Mouse (Mus musculus): Measurements from ENCODE around the gene Fbxl7. TPM values are rescaled to one million over a fixed set of nuclear protein-coding genes. Genes with fewer than 3 reads are reported as not detected.

The Fbxl7 gene
- polyA plus RNA-seq, 1 experiment from 2014 or later: 15.8 TPM

DNA sequence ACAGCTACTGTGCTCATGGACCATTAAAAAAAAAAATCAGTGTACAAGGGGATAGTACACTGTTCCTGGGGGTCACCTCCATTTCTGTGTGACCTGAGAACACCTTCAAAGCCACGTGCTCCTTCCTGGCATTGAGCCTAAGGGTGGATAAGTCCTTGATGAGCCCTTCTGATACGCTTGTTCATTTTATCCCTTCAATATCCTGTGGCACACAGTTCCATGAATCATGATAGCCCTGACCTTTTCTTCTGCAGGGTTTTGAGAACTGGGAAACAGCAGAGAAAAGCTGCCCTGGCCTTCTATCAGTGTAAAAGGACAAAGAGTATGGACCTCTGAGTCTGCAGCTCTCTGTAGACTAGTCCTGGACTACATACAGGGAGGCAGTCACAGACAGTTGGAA is 99.4 kb downstream of the Fbxl7 start:
- WGBS: 82% methylated on average over 2 of the region's 2 CpGs

DNA sequence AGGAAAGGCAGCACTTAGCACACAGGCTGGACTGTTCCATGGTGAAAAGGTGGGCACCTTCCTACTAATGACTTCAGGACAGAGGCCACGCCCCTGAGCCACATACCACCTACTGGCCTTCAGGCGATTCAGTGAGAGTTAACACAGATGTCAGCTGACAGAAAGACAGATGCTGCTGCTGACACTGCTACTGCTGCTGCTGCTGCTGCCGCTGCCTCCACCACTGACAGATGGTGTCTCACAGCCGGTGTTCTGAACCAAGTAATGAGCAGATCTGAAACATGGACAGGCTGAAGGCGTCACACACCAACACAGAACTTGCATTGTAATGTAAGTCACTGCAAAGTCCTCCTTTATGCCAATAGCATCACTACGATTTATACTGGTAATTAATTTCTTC is 99.9 kb downstream of the Fbxl7 start:
- Histone ChIP-seq H3K27ac (ENCODE audit: low read depth, low read length) (no peak overlapping the region), H3K9me3 (ENCODE audit: control insufficient read depth, low read length) (no peaks in the 10 kb centered on the region), H3K4me1 (replicated peaks; ENCODE audit: control insufficient read depth, insufficient read depth, low read length) (no peaks in the 10 kb centered on the region), H3K4me3 (ENCODE audit: low read depth, low read length) (no peak overlapping the region), H3K36me3 (ENCODE audit: control insufficient read depth, insufficient read depth, low read length) (no peaks in the 10 kb centered on the region), H3K4me2 (ENCODE audit: low read depth, low read length, severe bottlenecking) (no peak overlapping the region), H3K9ac (ENCODE audit: low read length) (no peak overlapping the region), H3K27me3 (ENCODE audit: control insufficient read depth, insufficient read depth, low read length) (no peaks in the 10 kb centered on the region)
- ATAC-seq (replicated peaks; ENCODE audit: low FRiP score) (peak; percentile 69), DNase-seq (ENCODE audit: low spot score) (no peak)
- 63% methylated on average over 6 of the region's 6 CpGs for WGBS

More for the DNA sequence above, 99.4 kb downstream of the Fbxl7 start:
- Histone ChIP-seq H3K4me1 (replicated peaks; ENCODE audit: control insufficient read depth, insufficient read depth, low read length) (no peaks in the 10 kb centered on the region), H3K27me3 (ENCODE audit: control insufficient read depth, insufficient read depth, low read length) (no peaks in the 10 kb centered on the region), H3K9ac (ENCODE audit: low read length) (no peak overlapping the region), H3K4me2 (ENCODE audit: low read depth, low read length, severe bottlenecking) (no peak overlapping the region), H3K9me3 (ENCODE audit: control insufficient read depth, low read length) (no peaks in the 10 kb centered on the region), H3K4me3 (ENCODE audit: low read depth, low read length) (no peak overlapping the region), H3K27ac (ENCODE audit: low read depth, low read length) (no peak overlapping the region), H3K36me3 (ENCODE audit: control insufficient read depth, insufficient read depth, low read length) (no peaks in the 10 kb centered on the region)
- DNase-seq (ENCODE audit: low spot score) (no peak), ATAC-seq (replicated peaks; ENCODE audit: low FRiP score) (peak; percentile 21; the same call in 1 of the 2 replicates)

DNA sequence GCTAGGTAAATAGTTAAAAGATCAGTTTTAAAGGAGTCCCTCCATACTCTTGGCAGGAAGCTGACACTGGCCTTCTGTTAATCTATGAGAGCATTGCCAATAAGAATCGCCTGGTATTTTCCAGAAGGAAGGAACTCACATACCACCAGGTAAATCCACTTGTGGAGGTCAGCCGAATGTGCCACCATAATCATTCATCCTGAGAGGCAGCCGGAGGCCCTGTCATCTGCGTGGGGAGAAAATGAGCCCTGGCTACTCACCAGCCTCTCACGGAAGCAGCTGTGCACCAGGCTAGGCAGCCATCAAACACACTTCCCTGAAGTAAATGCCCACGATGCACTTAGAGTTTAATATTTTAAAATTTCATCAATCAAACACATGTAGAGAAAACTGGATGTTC is 108.2 kb downstream of the Fbxl7 start:
- 92% methylated on average over 6 of the region's 6 CpGs for WGBS
- Histone ChIP-seq H3K27me3 (ENCODE audit: control insufficient read depth, insufficient read depth, low read length) (no peaks in the 10 kb centered on the region), H3K4me1 (replicated peaks; ENCODE audit: control insufficient read depth, insufficient read depth, low read length) (no peaks in the 10 kb centered on the region), H3K36me3 (ENCODE audit: control insufficient read depth, insufficient read depth, low read length) (no peaks in the 10 kb centered on the region), H3K4me2 (ENCODE audit: low read depth, low read length, severe bottlenecking) (no peak overlapping the region), H3K4me3 (ENCODE audit: low read depth, low read length) (no peak overlapping the region), H3K9me3 (ENCODE audit: control insufficient read depth, low read length) (no peaks in the 10 kb centered on the region), H3K27ac (ENCODE audit: low read depth, low read length) (no peak overlapping the region), H3K9ac (ENCODE audit: low read length) (no peak overlapping the region)
- no peak for ATAC-seq (replicated peaks; ENCODE audit: low FRiP score)
- no peak for DNase-seq (ENCODE audit: low spot score)

DNA sequence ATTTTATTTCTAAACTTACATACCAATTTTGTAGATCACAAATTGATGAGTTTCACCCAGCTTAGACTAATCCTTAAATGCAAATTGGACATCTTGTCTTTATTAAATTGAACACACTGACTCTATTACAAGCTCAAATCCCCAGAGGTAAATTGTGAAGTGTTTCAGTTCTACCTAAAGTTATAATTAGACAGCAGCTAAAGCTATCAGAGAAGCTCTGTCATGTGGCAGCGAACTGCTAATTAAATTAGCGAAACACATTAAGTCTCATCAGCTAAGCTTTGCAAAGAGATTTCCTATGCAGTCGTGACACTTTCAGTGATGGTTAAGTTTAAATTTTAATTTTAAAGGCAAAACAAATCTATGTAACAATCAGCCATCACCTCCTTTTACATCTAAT is 114.8 kb downstream of the Fbxl7 start:
- no peaks in the 10 kb centered on the region for H3K27me3 ChIP-seq (ENCODE audit: control insufficient read depth, insufficient read depth, low read length)
- H3K9me3 ChIP-seq (ENCODE audit: control insufficient read depth, low read length): no peaks in the 10 kb centered on the region
- no peak overlapping the region for H3K4me3 ChIP-seq (ENCODE audit: low read depth, low read length)
- no peak overlapping the region for H3K9ac ChIP-seq (ENCODE audit: low read length)
- H3K4me2 ChIP-seq (ENCODE audit: low read depth, low read length, severe bottlenecking): no peak overlapping the region
- ATAC-seq (replicated peaks; ENCODE audit: low FRiP score): no peak
- H3K27ac ChIP-seq (ENCODE audit: low read depth, low read length): no peak overlapping the region
- 75% methylated on average over 3 of the region's 3 CpGs for WGBS
- H3K36me3 ChIP-seq (ENCODE audit: control insufficient read depth, insufficient read depth, low read length): no peaks in the 10 kb centered on the region
- DNase-seq (ENCODE audit: low spot score): no peak
- H3K4me1 ChIP-seq (replicated peaks; ENCODE audit: control insufficient read depth, insufficient read depth, low read length): no peaks in the 10 kb centered on the region

DNA sequence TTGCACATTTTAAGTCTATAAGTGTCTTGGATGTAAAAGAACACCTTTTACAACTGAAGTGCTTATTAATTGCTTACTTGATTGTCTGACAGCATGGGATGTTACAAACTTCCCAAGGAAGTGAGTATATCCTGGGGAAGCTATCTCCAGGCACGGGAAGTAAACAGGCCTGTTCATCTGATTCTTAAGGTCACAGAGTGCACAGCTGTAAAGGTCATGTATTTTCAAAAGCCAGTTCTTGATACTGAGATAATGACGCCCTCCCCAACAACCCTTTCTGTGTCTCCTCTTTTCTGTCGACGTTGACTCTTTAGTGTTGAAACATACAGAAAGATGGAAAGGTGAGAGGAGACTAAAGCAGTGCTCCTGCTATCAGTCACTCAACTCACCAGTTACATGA is 116.3 kb downstream of the Fbxl7 start:
- no peak for ATAC-seq (replicated peaks; ENCODE audit: low FRiP score)
- Histone ChIP-seq H3K4me1 (replicated peaks; ENCODE audit: control insufficient read depth, insufficient read depth, low read length) (no peaks in the 10 kb centered on the region), H3K27me3 (ENCODE audit: control insufficient read depth, insufficient read depth, low read length) (no peaks in the 10 kb centered on the region), H3K9ac (ENCODE audit: low read length) (no peak overlapping the region), H3K9me3 (ENCODE audit: control insufficient read depth, low read length) (no peaks in the 10 kb centered on the region; the same call in 1 of the 2 replicates), H3K4me3 (ENCODE audit: low read depth, low read length) (no peak overlapping the region), H3K4me2 (ENCODE audit: low read depth, low read length, severe bottlenecking) (no peak overlapping the region), H3K27ac (ENCODE audit: low read depth, low read length) (no peak overlapping the region), H3K36me3 (ENCODE audit: control insufficient read depth, insufficient read depth, low read length) (no peaks in the 10 kb centered on the region)
- WGBS: 85% methylated on average over 4 of the region's 4 CpGs
- no peak for DNase-seq (ENCODE audit: low spot score)

DNA sequence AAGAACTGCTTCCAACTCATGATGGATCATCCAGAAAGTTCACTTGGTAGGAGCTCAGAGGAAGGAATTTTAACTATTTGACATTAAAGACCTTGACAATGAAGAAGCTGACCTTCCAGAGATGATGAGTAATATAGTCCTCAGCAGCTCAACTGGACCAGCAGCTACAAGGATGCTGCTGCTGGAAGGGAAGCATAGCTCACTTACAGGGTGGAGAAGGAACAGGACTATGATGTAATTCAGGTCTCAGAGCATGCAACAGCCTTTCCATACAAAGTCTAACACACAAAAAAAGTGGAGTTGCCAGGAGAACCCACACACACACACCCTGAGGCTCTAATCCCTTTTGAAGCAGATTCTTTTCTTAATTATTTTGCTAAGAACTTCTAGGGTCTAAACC is 119.7 kb downstream of the Fbxl7 start:
- Histone ChIP-seq H3K4me2 (ENCODE audit: low read depth, low read length, severe bottlenecking) (no peak overlapping the region), H3K9me3 (ENCODE audit: control insufficient read depth, low read length) (no peaks in the 10 kb centered on the region; the same call in 1 of the 2 replicates), H3K4me3 (ENCODE audit: low read depth, low read length) (no peak overlapping the region), H3K27ac (ENCODE audit: low read depth, low read length) (no peak overlapping the region), H3K4me1 (replicated peaks; ENCODE audit: control insufficient read depth, insufficient read depth, low read length) (no peaks in the 10 kb centered on the region), H3K9ac (ENCODE audit: low read length) (no peak overlapping the region), H3K27me3 (ENCODE audit: control insufficient read depth, insufficient read depth, low read length) (no peaks in the 10 kb centered on the region), H3K36me3 (ENCODE audit: control insufficient read depth, insufficient read depth, low read length) (no peaks in the 10 kb centered on the region)
- ATAC-seq (replicated peaks; ENCODE audit: low FRiP score) (no peak), DNase-seq (ENCODE audit: low spot score) (no peak)

DNA sequence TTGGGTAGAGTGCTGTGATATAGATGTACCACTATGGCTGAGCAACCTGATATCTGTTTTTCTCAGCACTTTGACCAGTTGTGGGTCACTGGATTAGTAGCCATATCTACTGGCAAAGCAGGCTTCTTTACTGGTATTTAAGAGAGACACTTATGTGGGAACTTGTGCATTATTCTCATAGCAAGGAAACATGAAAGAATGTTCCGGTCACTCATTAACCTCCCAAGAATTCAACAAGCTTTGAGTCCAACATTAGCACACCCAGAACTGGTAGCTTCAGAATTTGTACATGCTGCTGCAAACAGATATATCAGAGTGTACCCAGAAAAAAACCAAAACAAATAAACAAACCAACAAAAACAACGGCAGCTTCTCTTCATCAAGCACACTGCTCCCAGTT is 120.5 kb downstream of the Fbxl7 start:
- H3K9me3 ChIP-seq (ENCODE audit: control insufficient read depth, low read length): no peaks in the 10 kb centered on the region; the same call in 1 of the 2 replicates
- no peak overlapping the region for H3K27ac ChIP-seq (ENCODE audit: low read depth, low read length)
- 95% methylated on average over 2 of the region's 2 CpGs for WGBS
- H3K4me2 ChIP-seq (ENCODE audit: low read depth, low read length, severe bottlenecking): no peak overlapping the region
- H3K9ac ChIP-seq (ENCODE audit: low read length): no peak overlapping the region
- no peak overlapping the region for H3K4me3 ChIP-seq (ENCODE audit: low read depth, low read length)
- H3K4me1 ChIP-seq (replicated peaks; ENCODE audit: control insufficient read depth, insufficient read depth, low read length): no peaks in the 10 kb centered on the region
- DNase-seq (ENCODE audit: low spot score) (no peak), ATAC-seq (replicated peaks; ENCODE audit: low FRiP score) (no peak)
- H3K36me3 ChIP-seq (ENCODE audit: control insufficient read depth, insufficient read depth, low read length): no peaks in the 10 kb centered on the region
- no peaks in the 10 kb centered on the region for H3K27me3 ChIP-seq (ENCODE audit: control insufficient read depth, insufficient read depth, low read length)

DNA sequence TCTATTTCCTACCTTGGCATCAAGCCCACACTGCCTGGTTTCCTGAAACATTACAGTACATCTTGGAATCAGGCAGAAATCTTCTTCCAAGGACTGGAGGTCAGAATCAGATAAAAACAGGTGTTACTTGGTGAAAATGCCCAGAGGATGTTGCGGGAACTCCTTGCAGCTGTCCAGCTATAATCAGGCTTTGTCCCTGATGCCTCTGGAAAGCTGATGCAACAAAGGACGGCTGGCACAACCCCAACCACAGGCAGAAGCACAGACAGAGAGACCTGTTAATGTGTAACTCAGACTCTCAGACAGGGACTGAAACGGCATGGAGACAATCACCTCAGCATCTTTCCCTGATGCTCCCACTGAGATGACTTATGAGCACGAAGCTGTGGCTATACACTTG is 133.7 kb downstream of the Fbxl7 start:
- Histone ChIP-seq H3K36me3 (ENCODE audit: control insufficient read depth, insufficient read depth, low read length) (no peaks in the 10 kb centered on the region), H3K4me1 (replicated peaks; ENCODE audit: control insufficient read depth, insufficient read depth, low read length) (no peaks in the 10 kb centered on the region), H3K9me3 (ENCODE audit: control insufficient read depth, low read length) (no peaks in the 10 kb centered on the region), H3K9ac (ENCODE audit: low read length) (no peak overlapping the region), H3K4me2 (ENCODE audit: low read depth, low read length, severe bottlenecking) (no peak overlapping the region), H3K27ac (ENCODE audit: low read depth, low read length) (no peak overlapping the region), H3K4me3 (ENCODE audit: low read depth, low read length) (no peak overlapping the region), H3K27me3 (ENCODE audit: control insufficient read depth, insufficient read depth, low read length) (no peaks in the 10 kb centered on the region)
- ATAC-seq (replicated peaks; ENCODE audit: low FRiP score) (no peak), DNase-seq (ENCODE audit: low spot score) (no peak)
- WGBS: 66% methylated on average over 4 of the region's 4 CpGs

DNA sequence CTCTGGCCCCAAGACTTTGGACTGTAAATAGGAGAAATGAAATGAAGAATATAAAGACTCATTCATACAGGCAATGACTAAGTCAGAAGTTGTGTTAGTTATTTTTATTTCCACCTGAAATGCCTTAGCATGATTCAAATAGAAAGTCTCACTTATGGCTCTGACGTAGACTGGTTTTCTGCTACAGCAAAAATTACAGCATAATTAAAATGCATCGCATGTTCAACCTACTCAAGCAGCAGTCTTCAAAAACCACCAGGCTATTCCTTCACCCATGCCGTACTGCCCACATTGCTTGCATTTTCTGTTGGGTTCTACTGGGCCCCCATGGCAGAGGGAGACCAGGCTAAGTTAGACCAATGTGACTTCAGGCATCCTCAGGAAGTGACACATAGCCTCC is 146.9 kb downstream of the Fbxl7 start:
- ATAC-seq (replicated peaks; ENCODE audit: low FRiP score) (no peak), DNase-seq (ENCODE audit: low spot score) (no peak)
- no peaks in the 10 kb centered on the region for H3K27me3 ChIP-seq (ENCODE audit: control insufficient read depth, insufficient read depth, low read length)
- H3K36me3 ChIP-seq (ENCODE audit: control insufficient read depth, insufficient read depth, low read length): no peaks in the 10 kb centered on the region
- no peak overlapping the region for H3K4me2 ChIP-seq (ENCODE audit: low read depth, low read length, severe bottlenecking)
- no peak overlapping the region for H3K4me3 ChIP-seq (ENCODE audit: low read depth, low read length)
- no peak overlapping the region for H3K9ac ChIP-seq (ENCODE audit: low read length)
- H3K27ac ChIP-seq (ENCODE audit: low read depth, low read length): no peak overlapping the region
- H3K9me3 ChIP-seq (ENCODE audit: control insufficient read depth, low read length): no peaks in the 10 kb centered on the region
- WGBS: 90% methylated on average over 3 of the region's 3 CpGs
- H3K4me1 ChIP-seq (replicated peaks; ENCODE audit: control insufficient read depth, insufficient read depth, low read length): no peaks in the 10 kb centered on the region
